ENCODE assay signal across 8 mouse cellular contexts in the genomic region with DNA sequence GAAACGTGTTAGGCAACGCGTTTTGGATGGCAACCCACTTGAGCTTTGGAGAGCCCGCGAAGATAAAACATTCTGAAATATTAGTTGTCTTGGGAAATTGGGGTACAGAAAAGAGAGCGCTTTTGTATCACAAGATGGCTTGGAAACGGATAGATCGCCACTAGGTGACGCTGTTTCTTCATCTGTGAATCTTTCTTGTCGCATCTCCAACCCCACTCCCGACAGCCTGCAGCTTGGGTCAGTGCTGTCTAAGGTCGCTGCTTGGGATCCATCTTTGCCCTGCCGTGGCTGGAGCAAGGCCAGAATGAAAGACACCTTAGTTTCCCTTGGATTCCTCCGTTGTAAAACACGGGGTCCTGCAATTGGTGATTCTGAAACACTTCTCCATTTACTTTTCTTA.
DNase-seq lines count a peak whose midpoint lies in the region; ATAC-seq and TF ChIP-seq lines count a peak whose summit lies in the region.

No protein-coding gene starts in this region.

- peak overlapping the region; percentile 45; the same call in 1 of the 2 replicates for H3K27ac ChIP-seq in left cerebral cortex, adult 2 months

- ATAC-seq in megakaryocyte progenitor cell, adult 5-6 weeks (replicated peaks; ENCODE audit: poor library complexity), result peak; percentile 90

- intact Hi-C loops in left cerebral cortex, adult 2 months (cut with DNase I), result loop anchor here (1.0 to 5.0 kb wide), 6 partner anchors 83 to 541 kb away; partner anchors contain the start of gene Sgk1

- peak; percentile 97 for TF ChIP-seq CTCF in left cerebral cortex, adult 2 months (IDR thresholded peaks at IDR 0.05)

- peak; percentile 67 for DNase-seq in WW6 (ENCODE audit: low read depth, low spot score)
- peak; percentile 68 to 85 for DNase-seq in cerebellum, postnatal 4 days (ENCODE audit: low spot score in 2 of 2)
- DNase-seq in gastrocnemius, adult 8-10 months (ENCODE audit: low spot score in 2 of 2), result peak; percentile 67 to 71
- peak; percentile 77 for DNase-seq in hindlimb bud, embryonic 11.5 days (ENCODE audit: extremely low spot score, low read depth, low spot score)
- DNase-seq in left cerebral cortex, adult 2 months (ENCODE audit: extremely low spot score in 1 of 2, low spot score in 2 of 2), result peak; percentile 85 to 89
- DNase-seq in right cerebral cortex, postnatal 14 days, result peak; percentile 88
- DNase-seq in urinary bladder, postnatal 25 days (ENCODE audit: low spot score), result peak; percentile 82

- 0 out of 2 replicates have a peak overlapping the region, but pooled peaks have one; percentile 18 for H3K4me3 ChIP-seq in left cerebral cortex, adult 2 months

Comparison
In these comparisons a context has a peak if more than half of its experiments do, and no peak if none do; other contexts are left out.
1. Peak in every context shown above with its lines: DNase-seq, ATAC-seq, H3K4me3 ChIP-seq and H3K27ac ChIP-seq.